In the genomic region with DNA sequence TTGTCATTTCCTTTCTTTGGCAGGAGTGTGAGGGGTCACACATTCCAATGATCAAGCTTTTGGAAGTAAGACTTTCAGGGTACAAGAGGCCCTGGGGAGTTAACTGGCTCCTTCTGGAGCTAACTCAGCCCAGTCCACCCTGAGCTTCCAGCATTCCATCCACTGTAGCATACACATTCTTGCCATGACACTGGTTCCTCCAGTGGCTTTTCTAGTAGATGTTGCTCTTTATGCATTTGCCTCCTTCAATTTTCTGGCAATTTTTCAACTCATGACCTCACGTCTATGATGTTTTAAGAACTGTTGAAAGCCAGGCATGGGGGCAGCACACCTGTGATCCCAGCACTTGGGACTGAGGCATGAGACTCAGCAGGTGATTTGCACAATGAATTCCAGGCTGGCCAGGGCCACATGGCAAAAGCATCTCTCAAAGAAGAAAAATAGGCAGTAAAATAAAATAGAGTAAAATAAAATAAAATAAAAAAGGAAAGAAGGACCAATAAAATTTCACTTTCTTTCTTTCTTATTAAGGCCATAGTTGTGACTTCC, we compare ENCODE assay signal across 21 mouse cellular contexts.
"Had no signal": no experiment of that assay in that cellular context is flagged by ENCODE, and none has a peak within 500 bp of the region (broad histone marks: within the 10 kb centered on the region; RNA-seq: fewer than 3 reads in every experiment).

No protein-coding gene starts in this region.

- H3K9me3 ChIP-seq: liver, embryonic 15.5 days; midbrain, embryonic 10.5 days; stomach, embryonic 15.5 days had no signal

- H3K27me3 ChIP-seq: limb, embryonic 15.5 days; liver, embryonic 15.5 days; midbrain, embryonic 13.5 days; neural tube, embryonic 13.5 days; stomach, embryonic 15.5 days had no signal

- H3K4me1 ChIP-seq: limb, embryonic 15.5 days; liver, embryonic 15.5 days; midbrain, embryonic 10.5 days; midbrain, embryonic 13.5 days; neural tube, embryonic 13.5 days; stomach, embryonic 15.5 days had no signal

- H3K36me3 ChIP-seq: limb, embryonic 15.5 days; liver, embryonic 15.5 days; midbrain, embryonic 10.5 days; midbrain, embryonic 13.5 days; neural tube, embryonic 13.5 days; stomach, embryonic 15.5 days had no signal

- H3K4me3 ChIP-seq: limb, embryonic 15.5 days; liver, embryonic 15.5 days; midbrain, embryonic 10.5 days; midbrain, embryonic 13.5 days; myocyte; neural tube, embryonic 13.5 days; stomach, embryonic 15.5 days had no signal

- H3K9ac ChIP-seq: limb, embryonic 15.5 days; liver, embryonic 15.5 days; midbrain, embryonic 13.5 days; neural tube, embryonic 13.5 days; stomach, embryonic 15.5 days had no signal

- ATAC-seq: intestine, embryonic 16.5 days; midbrain, embryonic 13.5 days; midbrain, embryonic 16.5 days had no signal

- H3K4me2 ChIP-seq: limb, embryonic 15.5 days; liver, embryonic 11.5 days; liver, embryonic 15.5 days; midbrain, embryonic 13.5 days; neural tube, embryonic 13.5 days; stomach, embryonic 15.5 days had no signal

- DNase-seq: kidney, adult 18-20 months; kidney, adult 9 months; kidney, postnatal 14 days; kidney, postnatal 4 days; left cerebral cortex, postnatal 4 days; lung, adult 18-20 months; retina, postnatal 1 day; right cerebral cortex, postnatal 25 days; spleen, adult 18-20 months; thymus, postnatal 25 days had no signal

- H3K27ac ChIP-seq: limb, embryonic 15.5 days; liver, embryonic 15.5 days; macrophage; midbrain, embryonic 10.5 days; midbrain, embryonic 13.5 days; neural tube, embryonic 13.5 days; stomach, embryonic 15.5 days had no signal
